Mouse (Mus musculus) bone marrow macrophage, adult 2 months (primary cell): Measurements from ENCODE around the gene Uqcc1. TPM values are rescaled to one million over a fixed set of nuclear protein-coding genes. Genes with fewer than 3 reads are reported as not detected.

Experiments
- H3K27ac ChIP-seq: 2 replicates; pipeline ENCODE4 v1.5.1; 2012; ENCODE audit warnings: low read depth, low read length; ENCODE audit not compliant: insufficient read depth
- H3K4me1 ChIP-seq: 2 replicates; pipeline ENCODE4 v1.6.1; 2012; ENCODE audit warnings: low read length; ENCODE audit not compliant: control insufficient read depth, insufficient read depth
- H3K4me3 ChIP-seq: 2 replicates; pipeline ENCODE4 v1.5.1; 2012; ENCODE audit warnings: mild to moderate bottlenecking, low read length, moderate library complexity; ENCODE audit not compliant: insufficient read depth
- CTCF ChIP-seq: IDR thresholded peaks from 2 replicates; pipeline ENCODE4 v1.5.1; 2012; ENCODE audit warnings: low read depth, mild to moderate bottlenecking, low read length, moderate library complexity
- POLR2A ChIP-seq: IDR thresholded peaks from 2 replicates; pipeline ENCODE4 v1.6.1; 2012; ENCODE audit warnings: mild to moderate bottlenecking, low read depth, low read length, borderline replicate concordance
- polyA plus RNA-seq: library from polyadenylated mRNA; stranded (reverse); fragments of >200 nt; gene quantifications from 2 replicates; pipeline ENCODE4 v1.2.4, GENCODE M21; 2012; ENCODE audit not compliant: missing spikeins, insufficient read depth, insufficient read length

Uqcc1 gene
- polyA plus RNA-seq, 1 experiment = 19.0 TPM

- no peak overlapping the region for H3K27ac ChIP-seq
- TF ChIP-seq POLR2A = no peak
- no peak for TF ChIP-seq CTCF
- no peak overlapping the region for H3K4me3 ChIP-seq
- H3K4me1 ChIP-seq = no peaks in the 10 kb centered on the region
Measured at GRCm38 (mm10) chr2:155949362-155949761, 19.3 kb upstream of the Uqcc1 start.

DNA sequence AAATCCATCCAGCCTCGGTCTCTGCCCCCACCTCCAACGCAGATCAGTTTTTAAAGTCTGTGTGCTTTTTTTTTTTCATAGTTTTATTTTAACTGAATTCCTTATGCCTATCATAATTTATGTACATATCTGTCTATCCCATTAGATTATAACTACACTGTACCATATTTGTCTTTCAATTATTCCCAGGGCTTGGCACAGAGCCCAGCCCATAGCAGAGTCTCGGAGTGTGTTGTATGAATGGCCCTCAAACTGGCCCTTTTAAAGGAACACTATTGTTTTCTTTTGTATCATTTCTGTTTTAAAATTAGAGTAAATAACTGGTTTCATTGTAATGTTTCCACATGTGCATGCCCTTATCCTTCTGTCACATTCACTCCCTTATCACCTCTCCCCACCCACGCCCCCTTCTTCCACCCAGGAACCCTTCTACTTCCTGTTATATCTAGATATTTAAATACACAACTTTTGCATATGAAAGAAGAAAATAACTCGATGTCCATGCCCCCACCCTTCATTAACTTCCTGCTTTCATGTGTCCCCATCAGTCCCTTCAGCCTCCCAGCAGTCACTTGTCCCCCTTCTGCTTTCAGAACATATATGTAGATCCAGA, 17.4 kb upstream of the Uqcc1 start:
- TF ChIP-seq POLR2A (no peak), CTCF (no peak)
- Histone ChIP-seq H3K4me1 (no peaks in the 10 kb centered on the region), H3K4me3 (no peak overlapping the region), H3K27ac (no peak overlapping the region)

DNA sequence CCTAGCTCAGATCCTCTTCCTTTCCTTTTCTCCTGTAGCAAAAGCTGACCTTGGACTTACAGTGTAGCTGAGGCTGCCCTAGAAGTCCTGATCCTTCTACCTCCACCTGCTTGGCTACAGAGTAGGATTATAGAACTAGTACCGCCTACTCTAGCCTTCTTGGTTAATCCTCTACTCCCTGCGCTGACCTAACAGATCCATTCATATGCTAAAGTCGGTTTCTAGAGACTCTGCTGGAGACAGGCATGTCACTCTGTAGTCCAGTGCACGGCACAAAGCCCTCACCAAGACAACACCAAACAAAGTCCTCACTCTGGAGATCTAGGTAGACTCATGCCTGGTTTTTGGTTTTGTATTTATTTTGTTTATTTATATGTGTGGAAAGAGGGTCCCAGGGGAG, 16.4 kb upstream of the Uqcc1 start:
- TF ChIP-seq POLR2A (no peak), CTCF (no peak)
- Histone ChIP-seq H3K4me3 (no peak overlapping the region), H3K4me1 (no peaks in the 10 kb centered on the region), H3K27ac (no peak overlapping the region)

DNA sequence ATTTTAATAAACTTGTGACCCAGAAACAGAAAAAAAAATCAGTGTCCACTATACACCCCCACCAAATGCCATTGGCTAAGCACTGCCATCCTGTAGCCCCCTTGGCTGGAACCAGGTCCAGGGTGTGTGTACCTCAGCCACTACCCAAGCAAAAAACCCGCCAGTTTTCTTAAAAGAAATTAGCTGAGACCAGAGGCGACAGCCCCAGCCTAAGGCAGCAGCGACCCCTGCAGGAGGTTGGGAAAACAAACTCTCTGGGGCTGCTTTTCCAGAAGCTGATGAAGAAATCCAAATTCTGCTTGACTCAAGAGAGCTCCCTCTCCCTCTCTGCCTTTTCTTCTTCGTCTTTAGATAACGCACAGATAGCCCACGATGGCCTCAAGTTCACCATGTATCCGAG, 16.0 kb upstream of the Uqcc1 start:
- no peaks in the 10 kb centered on the region for H3K4me1 ChIP-seq
- no peak overlapping the region for H3K4me3 ChIP-seq
- TF ChIP-seq POLR2A = no peak
- TF ChIP-seq CTCF = peak; percentile 98
- H3K27ac ChIP-seq = no peak overlapping the region

DNA sequence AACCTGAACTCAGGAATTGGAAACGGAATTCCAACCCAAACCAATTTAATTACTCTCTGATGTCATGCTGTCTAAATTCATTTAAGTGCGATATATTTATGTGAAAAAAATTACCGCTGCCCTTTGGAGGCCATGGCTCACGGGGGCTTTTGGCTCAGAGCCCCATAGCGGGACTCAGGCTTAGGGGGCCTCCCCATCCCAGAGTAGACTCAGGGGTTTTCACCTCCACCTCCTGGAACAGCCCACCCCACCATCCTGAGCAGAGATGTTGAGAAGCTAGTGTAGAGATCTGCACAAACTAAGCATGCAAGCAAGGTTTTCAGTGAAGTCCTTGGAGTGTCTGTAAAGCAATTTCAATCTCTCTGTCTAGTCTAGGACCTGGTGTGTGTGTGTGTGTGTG, 15.5 kb upstream of the Uqcc1 start:
- Histone ChIP-seq H3K27ac (no peak overlapping the region), H3K4me1 (peaks cover 2% of the 10 kb centered on the region), H3K4me3 (no peak overlapping the region)
- no peak for TF ChIP-seq POLR2A
- no peak for TF ChIP-seq CTCF

DNA sequence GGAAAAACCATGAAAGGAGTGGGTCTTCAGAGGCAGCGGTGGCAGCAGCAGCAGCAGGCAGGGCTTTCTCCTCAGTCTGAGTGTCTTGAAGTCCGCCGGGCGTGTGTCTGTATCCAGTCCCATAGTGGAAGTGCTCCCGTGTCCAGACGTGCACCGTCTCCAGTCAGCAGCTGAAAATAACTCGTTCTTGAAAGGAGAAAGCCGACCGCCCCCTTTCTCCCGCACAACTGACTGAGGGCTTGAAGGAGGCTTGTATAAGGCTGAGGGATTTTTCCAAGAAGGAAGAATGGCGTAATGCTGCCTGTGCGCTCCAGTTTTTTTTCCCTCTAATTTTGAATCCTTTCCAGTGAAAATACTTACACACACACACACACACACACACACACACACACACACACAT, 15.0 kb upstream of the Uqcc1 start, which contains the start of gene Gdf5:
TSS of gene Gdf5 (minus strand) at position 244 of the 400 bp plus-strand sequence.
- peaks cover 6% of the 10 kb centered on the region for H3K4me1 ChIP-seq
- no peak within 1 kb of the TSS for H3K27ac ChIP-seq
- TF ChIP-seq POLR2A (no peak), CTCF (no peak)
- H3K4me3 ChIP-seq = no peak within 1 kb of the TSS

DNA sequence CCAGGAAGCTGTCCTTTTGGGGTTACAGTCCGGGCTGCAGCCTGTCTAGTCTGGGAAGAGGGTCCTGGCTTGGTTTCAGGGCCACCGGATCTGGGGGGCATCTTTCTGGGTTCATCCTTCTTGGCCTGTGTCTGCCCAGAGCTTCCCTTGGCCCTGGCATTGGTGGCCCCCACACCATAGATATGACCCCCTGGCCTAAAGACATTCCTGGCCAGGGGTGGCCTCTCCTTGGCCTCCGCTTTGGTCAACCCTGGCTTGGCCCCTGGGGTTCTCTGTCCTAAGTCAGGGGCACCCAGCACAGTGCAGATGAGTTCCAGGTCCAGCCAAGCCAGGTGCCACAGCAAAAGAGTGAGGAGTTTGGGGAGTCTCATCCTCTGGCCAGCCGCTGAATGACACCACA, 14.6 kb upstream of the Uqcc1 start:
- Histone ChIP-seq H3K4me1 (peaks cover 9% of the 10 kb centered on the region), H3K4me3 (no peak overlapping the region), H3K27ac (no peak overlapping the region)
- TF ChIP-seq CTCF = no peak
- no peak for TF ChIP-seq POLR2A

- H3K4me3 ChIP-seq = no peak overlapping the region
Measured at GRCm38 (mm10) chr2:155943463-155943862, 13.4 kb upstream of the Uqcc1 start.

GRCm38 (mm10) chr2:155941697-155942442, 11.8 kb upstream of the Uqcc1 start:
- no peak overlapping the region for H3K27ac ChIP-seq
- TF ChIP-seq CTCF (no peak), POLR2A (no peak)
- peaks cover 9% of the 10 kb centered on the region for H3K4me1 ChIP-seq
- no peak overlapping the region for H3K4me3 ChIP-seq

More at GRCm38 (mm10) chr2:155943463-155943862, 13.4 kb upstream of the Uqcc1 start:
- Histone ChIP-seq H3K27ac (no peak overlapping the region), H3K4me1 (peaks cover 9% of the 10 kb centered on the region)
- TF ChIP-seq CTCF (no peak), POLR2A (no peak)

GRCm38 (mm10) chr2:155940681-155941080, 10.6 kb upstream of the Uqcc1 start, which contains the start of gene Gm15557:
Gm15557 (plus strand) TSS chr2:155940728.
- TF ChIP-seq POLR2A = no peak
- no peak for TF ChIP-seq CTCF
- Histone ChIP-seq H3K4me1 (peaks cover 9% of the 10 kb centered on the region), H3K4me3 (no peak within 1 kb of the TSS), H3K27ac (no peak within 1 kb of the TSS)
